Mouse (Mus musculus) c-Kit-positive CD71-negative TER-119-negative erythroid progenitor cells, embryonic 14.5 days (primary cell): ENCODE measurements around the gene Spata31d1c.

ENCODE experiments used
- DNase-seq: peaks from one replicate; pipeline ENCODE4 v3.0.0-alpha.2; 2013; ENCODE audit warnings: low read depth

The Spata31d1c gene

GRCm38 (mm10) chr13:65032758-65033157, at the start of gene Spata31d1c:
TSS of gene Spata31d1c (plus strand) at chr13:65033058.
- no peak for DNase-seq

- DNase-seq = no peak
Observed at GRCm38 (mm10) chr13:64988828-64989227, 44.0 kb upstream of the Spata31d1c start.

DNA sequence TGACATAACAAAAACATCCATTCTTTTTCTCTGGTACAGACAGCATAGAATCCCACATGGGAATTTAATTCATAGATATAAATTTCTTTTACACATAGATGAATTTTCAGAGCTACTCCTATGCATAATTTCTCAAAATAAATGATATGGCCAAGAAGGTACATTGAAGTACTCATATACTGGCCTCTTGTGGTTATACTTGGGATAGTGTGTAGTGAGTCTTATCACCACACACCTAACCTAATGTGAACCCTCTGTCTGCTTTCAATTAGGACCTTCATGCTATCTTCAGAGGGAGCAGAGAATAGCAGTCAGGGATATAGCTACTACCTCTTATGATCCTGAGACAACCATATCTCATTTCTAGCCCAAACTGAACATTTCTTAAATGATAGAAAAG, 27.4 kb upstream of the Spata31d1c start:
- no peak for DNase-seq

DNA sequence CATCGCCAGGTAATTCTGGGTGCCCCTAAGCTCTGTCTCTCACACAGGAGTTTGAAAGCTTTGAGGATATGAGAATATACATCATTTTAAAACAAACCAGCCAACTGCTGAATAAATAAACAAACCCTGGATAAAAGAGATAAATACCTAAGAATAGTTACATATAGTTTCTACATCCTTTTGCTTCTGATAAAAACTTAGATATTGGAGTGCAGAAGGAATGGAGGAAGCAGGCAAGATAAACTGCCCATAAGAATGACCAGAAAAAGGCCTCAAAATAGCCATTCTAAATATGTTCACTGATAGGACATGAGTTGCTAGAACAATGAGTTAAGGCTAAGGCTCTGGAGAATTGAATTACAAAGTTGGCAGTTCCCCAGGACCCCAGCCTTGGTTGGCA, 26.1 kb upstream of the Spata31d1c start:
- DNase-seq = no peak

DNA sequence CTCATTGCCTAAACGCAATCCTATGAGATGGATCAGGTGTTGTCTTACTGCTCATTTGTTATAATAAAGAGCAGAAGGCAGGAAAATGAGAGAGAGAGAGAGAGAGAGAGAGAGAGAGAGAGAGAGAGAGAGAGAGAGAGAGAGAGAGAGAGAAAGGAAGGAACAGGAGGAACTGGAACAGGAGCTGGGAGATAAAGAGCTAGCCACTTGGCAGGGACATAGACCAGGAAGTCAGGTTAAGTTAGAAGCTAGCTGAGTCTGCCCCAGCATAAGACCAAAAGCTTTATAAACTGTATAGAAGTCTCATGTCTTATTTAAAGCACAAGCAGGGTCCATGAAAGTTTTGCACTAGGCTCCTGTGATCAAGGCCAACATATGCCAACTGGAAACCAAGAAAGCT, 24.9 kb upstream of the Spata31d1c start:
- no peak for DNase-seq

GRCm38 (mm10) chr13:65011052-65011738, 21.7 kb upstream of the Spata31d1c start:
- DNase-seq = no peak

- DNase-seq = peak; percentile 7
Observed at GRCm38 (mm10) chr13:65035057-65035456, 2.2 kb downstream of the Spata31d1c start.

GRCm38 (mm10) chr13:65052660-65053059, 19.8 kb downstream of the Spata31d1c start, which contains the start of gene Prss47:
TSS of gene Prss47 (minus strand) at chr13:65052760.
- DNase-seq = no peak

GRCm38 (mm10) chr13:65069969-65070368, 37.1 kb downstream of the Spata31d1c start:
- no peak for DNase-seq
